Mouse (Mus musculus) cortical plate, adult 2 months (tissue): ENCODE results near the gene Arl11.

Source experiments
- CTCF ChIP-seq: fragments of 200-500 bp; IDR thresholded peaks from 2 replicates; pipeline ENCODE4 v1.5.1; 2011; ENCODE audit warnings: mild to moderate bottlenecking, control low read depth, low read length; ENCODE audit not compliant: insufficient read depth; ENCODE audit errors: extremely low read depth
- POLR2A ChIP-seq: fragments of 200-500 bp; IDR thresholded peaks from 2 replicates; pipeline ENCODE4 v1.6.1; 2011; ENCODE audit warnings: mild to moderate bottlenecking, low read length, control low read depth; ENCODE audit not compliant: insufficient read depth; ENCODE audit errors: extremely low read depth

DNA sequence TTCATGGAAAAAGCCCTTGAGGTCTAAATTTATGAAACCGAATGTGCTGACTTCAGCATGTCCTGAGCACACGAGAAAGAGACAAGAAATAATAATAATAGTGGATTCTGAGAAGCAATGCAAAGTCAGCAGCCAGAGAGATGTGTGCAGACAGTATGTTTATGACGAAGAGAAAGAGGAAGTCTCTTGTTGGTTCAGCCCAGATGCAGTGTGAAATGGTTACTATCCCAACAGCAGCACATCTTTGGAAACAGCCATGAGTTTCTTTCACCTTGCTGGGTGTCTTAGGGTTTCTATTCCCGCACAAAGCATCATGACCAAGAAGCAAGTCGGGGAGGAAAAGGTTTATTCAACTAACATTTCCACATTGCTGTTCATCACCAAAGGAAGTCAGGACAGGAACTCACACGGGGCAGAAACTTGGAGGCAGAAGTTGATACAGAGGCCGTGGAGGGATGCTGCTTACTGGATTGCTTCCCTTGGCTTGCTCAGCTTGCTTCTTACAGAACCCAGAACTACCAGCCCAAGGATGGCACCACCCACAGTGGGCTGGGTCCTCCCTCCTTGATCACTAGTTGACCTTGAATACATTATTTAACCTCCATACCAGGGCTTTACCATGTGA, 30.8 kb upstream of the Arl11 start:
- TF ChIP-seq CTCF, result no peak
- no peak for TF ChIP-seq POLR2A
